Mouse (Mus musculus): ENCODE data around the gene Cfap298.

Cfap298 gene

GRCm38 (mm10) chr16:90911766-90912165, 23.1 kb downstream of the Cfap298 start:
- DNase-seq (ENCODE audit: low spot score): no peak

- DNase-seq (ENCODE audit: low spot score): no peak
These were observed 23.9 kb downstream of the Cfap298 start for GRCm38 (mm10) chr16:90910855-90911533.

- no peak for DNase-seq (ENCODE audit: low spot score)
These were observed 27.7 kb downstream of the Cfap298 start for GRCm38 (mm10) chr16:90907250-90907649.

GRCm38 (mm10) chr16:90903300-90903699, 31.6 kb downstream of the Cfap298 start:
- DNase-seq (ENCODE audit: low spot score): no peak

- DNase-seq (ENCODE audit: low spot score): no peak
These were observed 33.5 kb downstream of the Cfap298 start for GRCm38 (mm10) chr16:90901364-90901763.

GRCm38 (mm10) chr16:90899498-90899897, 35.4 kb downstream of the Cfap298 start:
- DNase-seq (ENCODE audit: low spot score): no peak

- no peak for DNase-seq (ENCODE audit: low spot score)
These were observed 37.3 kb downstream of the Cfap298 start for GRCm38 (mm10) chr16:90897651-90898050.

- no peak for DNase-seq (ENCODE audit: low spot score)
These were observed 41.1 kb downstream of the Cfap298 start for GRCm38 (mm10) chr16:90893792-90894191.

GRCm38 (mm10) chr16:90893019-90893418, 41.9 kb downstream of the Cfap298 start:
- no peak for DNase-seq (ENCODE audit: low spot score)

- no peak for DNase-seq (ENCODE audit: low spot score)
These were observed 42.8 kb downstream of the Cfap298 start for GRCm38 (mm10) chr16:90892081-90892480.

GRCm38 (mm10) chr16:90891601-90892000, 43.3 kb downstream of the Cfap298 start:
- no peak for DNase-seq (ENCODE audit: low spot score)

- no peak for DNase-seq (ENCODE audit: low spot score)
These were observed 44.2 kb downstream of the Cfap298 start for GRCm38 (mm10) chr16:90890683-90891082.

- peak; percentile 20 for DNase-seq (ENCODE audit: low spot score)
These were observed 48.9 kb downstream of the Cfap298 start for GRCm38 (mm10) chr16:90885781-90886565.

GRCm38 (mm10) chr16:90885351-90885750, 49.6 kb downstream of the Cfap298 start:
- DNase-seq (ENCODE audit: low spot score): no peak

GRCm38 (mm10) chr16:90882501-90882977, 52.4 kb downstream of the Cfap298 start:
- DNase-seq (ENCODE audit: low spot score): peak; percentile 29

- no peak for DNase-seq (ENCODE audit: low spot score)
These were observed 56.6 kb downstream of the Cfap298 start for GRCm38 (mm10) chr16:90878135-90878860.

Measured in urinary bladder, postnatal 14 days (tissue).